Mouse (Mus musculus) midbrain, embryonic 14.5 days (tissue): ENCODE data around the gene Gnpnat1. TPM values are rescaled to one million over a fixed set of nuclear protein-coding genes. Genes with fewer than 3 reads are reported as not detected.
A peak's percentile ranks its signal among the peaks of the same experiment; 100 is the strongest.

Experiments used
- ATAC-seq: fragments of 200-750 bp; cut with Nextera tagmentation; 2 replicates; pipeline ENCODE4 v1.8.0; 2017; ENCODE audit warnings: moderate number of reproducible peaks, moderate library complexity; ENCODE audit not compliant: low FRiP score, low TSS enrichment
- DNase-seq: peaks from one replicate; pipeline ENCODE4 v3.0.0-alpha.2; 2015
- H3K27ac ChIP-seq: fragments of 300-500 bp; sonication (generic); replicated peaks from 2 replicates; pipeline ENCODE4 v1.5.1; 2014; ENCODE audit warnings: mild to moderate bottlenecking, low read depth, low read length, moderate library complexity
- H3K27me3 ChIP-seq: fragments of 300-500 bp; sonication (generic); 2 replicates; pipeline ENCODE4 v1.6.1; 2014; ENCODE audit warnings: low read length, control low read depth, mixed read lengths; ENCODE audit not compliant: control insufficient read depth, insufficient read depth
- H3K36me3 ChIP-seq: fragments of 300-500 bp; sonication (generic); 2 replicates; pipeline ENCODE4 v1.6.1; 2014; ENCODE audit warnings: low read length, control low read depth; ENCODE audit not compliant: control insufficient read depth, insufficient read depth
- H3K4me1 ChIP-seq: fragments of 300-500 bp; sonication (generic); 2 replicates; pipeline ENCODE4 v1.6.1; 2014; ENCODE audit warnings: mild to moderate bottlenecking, antibody characterized with exemption, low read length, control low read depth; ENCODE audit not compliant: control insufficient read depth, insufficient read depth
- H3K4me2 ChIP-seq: fragments of 300-500 bp; sonication (generic); 2 replicates; pipeline ENCODE4 v1.6.1; 2014; ENCODE audit warnings: mild to moderate bottlenecking, low read length, moderate library complexity
- H3K4me3 ChIP-seq: fragments of 300-500 bp; sonication (generic); replicated peaks from 2 replicates; pipeline ENCODE4 v1.5.1; 2014; ENCODE audit warnings: low read depth, low read length
- H3K9ac ChIP-seq: fragments of 300-500 bp; sonication (generic); replicated peaks from 2 replicates; pipeline ENCODE4 v1.6.1; 2014; ENCODE audit warnings: mild to moderate bottlenecking, low read length, moderate library complexity
- H3K9me3 ChIP-seq: fragments of 300-500 bp; sonication (generic); 2 replicates; pipeline ENCODE4 v1.6.1; 2016; ENCODE audit warnings: low read length, control low read depth, mixed read lengths; ENCODE audit not compliant: control insufficient read depth
- WGBS: fragments of 180-500 bp; shearing (Covaris S2); extraction: QIAGEN DNeasy Blood & Tissue Kit; methylation state at CpG from one replicate; pipeline ENCODE4 v1.1.7; 2014; 5-methylcytosine and 5-hydroxymethylcytosine counted together
- polyA plus RNA-seq: library from polyadenylated mRNA; unstranded; fragments of >200 nt; fragmentation: Nextera tagmentation; extraction: Ambion mirVana; gene quantifications from 2 replicates; pipeline ENCODE4 v1.2.1, GENCODE M21; 2014

Gnpnat1 gene
- polyA plus RNA-seq, 1 experiment from 2014 or later = 32.3 TPM

DNA sequence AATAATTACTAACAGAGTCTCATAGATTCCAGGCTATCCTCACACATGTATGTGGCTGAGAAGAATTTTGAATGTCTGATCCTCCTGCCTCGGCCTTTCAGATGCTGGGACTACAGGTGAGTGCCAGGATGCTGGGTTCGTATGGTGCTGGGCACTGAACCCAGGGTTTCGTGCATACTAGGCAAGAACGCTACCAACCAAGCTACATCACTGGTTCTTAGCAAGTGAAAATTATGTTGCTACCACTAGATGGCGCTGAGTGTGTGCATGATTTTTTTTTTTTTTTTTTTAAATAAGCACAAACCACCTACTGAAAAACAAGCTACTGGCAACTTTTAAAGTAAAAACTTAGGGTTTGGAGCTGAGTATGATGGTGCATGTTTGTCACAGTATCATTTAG is 18.5 kb upstream of the Gnpnat1 start:
- 5% methylated on average over 5 of the region's 5 CpGs for WGBS
- no peak overlapping the region for H3K4me2 ChIP-seq
- DNase-seq (peak; percentile 93), ATAC-seq (peak; percentile 60; the same call in 1 of the 2 replicates)
- H3K36me3 ChIP-seq = no peaks in the 10 kb centered on the region
- H3K9ac ChIP-seq = no peak overlapping the region
- H3K4me3 ChIP-seq = no peak overlapping the region
- H3K27me3 ChIP-seq = no peaks in the 10 kb centered on the region
- peaks cover 4% of the 10 kb centered on the region; the same call in 1 of the 2 replicates for H3K9me3 ChIP-seq
- no peak overlapping the region for H3K27ac ChIP-seq
- no peaks in the 10 kb centered on the region for H3K4me1 ChIP-seq

DNA sequence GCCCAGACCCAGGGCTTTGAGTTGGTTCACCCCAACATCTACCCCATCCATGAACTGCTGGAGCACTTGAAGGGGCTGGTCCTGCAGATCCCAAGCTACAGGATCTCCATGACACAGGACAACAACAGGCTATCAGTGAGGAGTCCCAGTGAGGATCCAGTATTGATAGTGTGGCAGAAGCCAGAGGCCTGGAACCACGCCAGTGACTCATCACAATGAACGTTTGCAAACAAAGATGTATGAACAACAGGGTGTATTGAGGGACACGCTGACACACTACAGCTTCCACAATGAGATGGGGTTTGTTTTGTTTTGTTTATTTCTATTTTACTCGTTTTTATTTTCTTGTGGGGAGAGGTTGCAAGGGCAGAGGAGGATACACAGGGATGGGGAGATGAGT is 17.7 kb upstream of the Gnpnat1 start:
- 70% methylated on average over 4 of the region's 4 CpGs for WGBS
- no peak overlapping the region for H3K27ac ChIP-seq
- DNase-seq (no peak), ATAC-seq (no peak)
- no peaks in the 10 kb centered on the region for H3K4me1 ChIP-seq
- H3K4me2 ChIP-seq = no peak overlapping the region
- no peak overlapping the region for H3K4me3 ChIP-seq
- no peaks in the 10 kb centered on the region for H3K27me3 ChIP-seq
- peaks cover 4% of the 10 kb centered on the region; the same call in 1 of the 2 replicates for H3K9me3 ChIP-seq
- H3K36me3 ChIP-seq = no peaks in the 10 kb centered on the region
- H3K9ac ChIP-seq = no peak overlapping the region

DNA sequence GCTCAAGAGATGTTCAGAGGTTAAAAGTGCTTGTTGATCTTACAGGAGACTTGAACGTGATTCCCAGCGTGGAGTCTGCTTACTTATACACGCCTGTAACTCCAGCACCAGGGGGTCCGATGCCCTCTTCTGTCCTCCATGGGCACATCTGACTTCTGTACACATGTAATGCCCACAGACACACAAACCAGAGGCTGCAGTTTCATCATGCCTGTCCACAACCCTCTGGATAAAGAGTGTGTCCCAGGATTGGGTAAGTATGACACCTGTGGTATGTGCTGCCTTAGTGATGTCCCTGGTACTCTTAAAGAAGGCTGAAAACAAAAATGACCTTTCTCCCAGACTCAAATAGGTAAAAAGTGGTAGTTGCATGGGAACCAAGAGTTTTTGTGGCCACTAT is 14.6 kb upstream of the Gnpnat1 start:
- H3K27me3 ChIP-seq = no peaks in the 10 kb centered on the region
- no peak overlapping the region for H3K4me2 ChIP-seq
- no peak overlapping the region for H3K9ac ChIP-seq
- ATAC-seq (no peak), DNase-seq (no peak)
- WGBS = 84% methylated on average over 4 of the region's 4 CpGs
- H3K4me1 ChIP-seq = no peaks in the 10 kb centered on the region
- no peak overlapping the region for H3K4me3 ChIP-seq
- no peak overlapping the region for H3K27ac ChIP-seq
- H3K9me3 ChIP-seq = no peaks in the 10 kb centered on the region
- H3K36me3 ChIP-seq = no peaks in the 10 kb centered on the region

DNA sequence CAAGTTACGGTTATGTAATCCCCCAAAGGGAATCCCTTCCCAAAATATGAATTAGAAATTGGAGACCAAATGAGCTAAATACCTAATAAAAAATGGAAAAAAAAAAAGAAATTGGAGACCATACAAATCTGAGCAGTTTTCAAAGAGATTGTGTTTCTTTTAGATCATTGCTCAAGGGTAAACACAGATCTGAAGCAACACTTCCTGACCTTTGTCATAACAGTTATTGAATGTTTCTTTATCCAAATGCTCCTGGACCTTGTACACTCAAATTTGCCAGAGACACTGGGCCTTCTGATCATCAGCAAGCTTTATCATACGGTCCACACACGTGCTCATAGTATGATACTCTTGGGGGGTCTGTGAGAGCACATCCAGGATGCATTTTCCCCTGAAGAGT is 13.8 kb upstream of the Gnpnat1 start:
- Histone ChIP-seq H3K4me3 (no peak overlapping the region), H3K36me3 (no peaks in the 10 kb centered on the region), H3K27me3 (no peaks in the 10 kb centered on the region), H3K9me3 (no peaks in the 10 kb centered on the region), H3K4me2 (no peak overlapping the region), H3K27ac (no peak overlapping the region), H3K4me1 (no peaks in the 10 kb centered on the region), H3K9ac (no peak overlapping the region)
- ATAC-seq = no peak
- WGBS = 85% methylated on average over 3 of the region's 3 CpGs
- no peak for DNase-seq

DNA sequence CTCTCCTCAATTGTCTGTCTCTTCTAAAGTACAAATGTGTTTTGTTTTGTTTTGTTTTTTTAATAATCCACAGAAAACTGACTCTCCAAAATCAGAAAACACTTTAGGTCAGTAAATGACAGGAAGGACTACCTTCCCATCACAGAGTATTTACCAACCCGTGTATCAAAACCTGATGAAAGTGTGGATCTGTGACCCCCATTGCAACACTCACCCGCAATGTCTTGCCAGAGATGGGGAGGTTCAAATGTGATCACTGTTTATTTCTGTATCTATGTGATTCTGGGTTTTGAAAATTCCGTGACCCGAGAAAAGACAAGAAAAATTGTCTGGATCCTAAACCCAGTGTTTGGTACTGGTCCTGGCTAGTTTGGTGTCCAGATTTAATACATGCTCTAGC is 11.6 kb upstream of the Gnpnat1 start:
- no peak for DNase-seq
- 88% methylated on average over 4 of the region's 4 CpGs for WGBS
- Histone ChIP-seq H3K36me3 (no peaks in the 10 kb centered on the region), H3K9me3 (no peaks in the 10 kb centered on the region), H3K4me2 (no peak overlapping the region), H3K27ac (no peak overlapping the region), H3K9ac (no peak overlapping the region), H3K4me3 (no peak overlapping the region), H3K4me1 (no peaks in the 10 kb centered on the region), H3K27me3 (no peaks in the 10 kb centered on the region)
- ATAC-seq = no peak

DNA sequence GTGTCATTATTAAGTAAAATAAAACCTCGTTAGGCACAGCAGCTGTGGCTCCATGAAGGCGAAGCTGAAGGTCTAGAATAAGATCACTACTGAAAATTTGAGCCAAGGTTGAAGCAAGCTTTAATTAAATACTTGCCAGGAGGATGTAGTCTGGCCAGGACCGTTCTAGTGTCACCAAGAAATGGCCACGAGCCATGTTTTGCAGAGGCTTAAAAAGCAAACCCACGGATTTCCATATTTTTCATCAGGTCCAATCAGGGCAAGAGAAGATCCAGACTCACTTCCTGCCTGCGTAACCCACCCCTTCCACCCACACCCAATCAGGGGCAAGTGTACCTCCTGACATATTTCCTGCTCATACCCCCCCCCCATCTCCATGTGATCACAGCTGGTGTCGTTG is 1.1 kb downstream of the Gnpnat1 start:
- H3K4me2 ChIP-seq = no peak overlapping the region
- H3K9me3 ChIP-seq = no peaks in the 10 kb centered on the region
- DNase-seq (no peak), ATAC-seq (no peak)
- WGBS = 88% methylated on average over 7 of the region's 7 CpGs
- no peaks in the 10 kb centered on the region for H3K4me1 ChIP-seq
- no peak overlapping the region for H3K27ac ChIP-seq
- no peaks in the 10 kb centered on the region for H3K27me3 ChIP-seq
- H3K36me3 ChIP-seq = no peaks in the 10 kb centered on the region
- H3K4me3 ChIP-seq = no peak overlapping the region
- H3K9ac ChIP-seq = no peak overlapping the region

DNA sequence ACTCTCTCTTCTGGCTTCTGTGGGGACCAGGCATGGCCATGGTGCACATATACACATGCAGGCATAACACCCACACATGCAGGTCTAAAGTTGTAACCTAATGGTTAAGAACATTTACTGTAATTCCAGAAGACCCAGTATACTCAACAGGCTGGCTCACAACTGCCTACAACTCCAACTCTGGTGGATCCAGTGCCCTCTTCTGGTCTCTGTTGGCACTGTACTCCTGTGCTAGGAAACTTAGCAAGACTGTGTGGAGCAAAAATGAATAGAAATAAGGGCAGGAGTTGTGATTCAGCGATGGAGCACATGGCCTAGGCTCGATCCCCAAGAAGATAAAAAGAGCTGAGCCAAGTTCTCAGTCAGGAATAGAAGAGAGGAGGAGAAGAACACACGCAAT is 4.9 kb downstream of the Gnpnat1 start:
- Histone ChIP-seq H3K9ac (no peak overlapping the region), H3K4me2 (no peak overlapping the region), H3K27me3 (no peaks in the 10 kb centered on the region), H3K4me1 (no peaks in the 10 kb centered on the region), H3K9me3 (no peaks in the 10 kb centered on the region), H3K4me3 (no peak overlapping the region), H3K27ac (no peak overlapping the region), H3K36me3 (no peaks in the 10 kb centered on the region)
- 83% methylated on average over 3 of the region's 3 CpGs for WGBS
- no peak for ATAC-seq
- no peak for DNase-seq

DNA sequence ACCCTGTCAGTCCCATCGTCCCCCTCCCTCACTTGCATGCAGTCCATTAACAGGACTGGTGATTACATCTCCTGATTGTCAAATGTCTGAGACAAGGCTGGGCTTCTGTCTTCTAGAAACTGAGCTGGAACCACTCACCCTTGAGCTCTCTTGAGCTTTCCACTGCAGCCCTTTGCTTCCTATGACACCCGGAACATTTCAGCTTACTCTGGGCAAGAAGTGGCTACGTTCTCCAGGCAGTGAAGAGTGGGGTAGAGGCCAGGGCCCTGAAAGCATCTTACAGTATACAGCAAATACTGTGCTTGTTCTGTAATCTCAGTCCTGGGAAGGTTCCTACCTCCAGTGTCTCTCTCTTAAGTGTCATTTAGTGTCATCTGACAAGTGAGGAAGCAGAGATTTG is 15.5 kb downstream of the Gnpnat1 start:
- H3K9me3 ChIP-seq = no peaks in the 10 kb centered on the region
- WGBS = 25% methylated on average over 3 of the region's 3 CpGs

DNA sequence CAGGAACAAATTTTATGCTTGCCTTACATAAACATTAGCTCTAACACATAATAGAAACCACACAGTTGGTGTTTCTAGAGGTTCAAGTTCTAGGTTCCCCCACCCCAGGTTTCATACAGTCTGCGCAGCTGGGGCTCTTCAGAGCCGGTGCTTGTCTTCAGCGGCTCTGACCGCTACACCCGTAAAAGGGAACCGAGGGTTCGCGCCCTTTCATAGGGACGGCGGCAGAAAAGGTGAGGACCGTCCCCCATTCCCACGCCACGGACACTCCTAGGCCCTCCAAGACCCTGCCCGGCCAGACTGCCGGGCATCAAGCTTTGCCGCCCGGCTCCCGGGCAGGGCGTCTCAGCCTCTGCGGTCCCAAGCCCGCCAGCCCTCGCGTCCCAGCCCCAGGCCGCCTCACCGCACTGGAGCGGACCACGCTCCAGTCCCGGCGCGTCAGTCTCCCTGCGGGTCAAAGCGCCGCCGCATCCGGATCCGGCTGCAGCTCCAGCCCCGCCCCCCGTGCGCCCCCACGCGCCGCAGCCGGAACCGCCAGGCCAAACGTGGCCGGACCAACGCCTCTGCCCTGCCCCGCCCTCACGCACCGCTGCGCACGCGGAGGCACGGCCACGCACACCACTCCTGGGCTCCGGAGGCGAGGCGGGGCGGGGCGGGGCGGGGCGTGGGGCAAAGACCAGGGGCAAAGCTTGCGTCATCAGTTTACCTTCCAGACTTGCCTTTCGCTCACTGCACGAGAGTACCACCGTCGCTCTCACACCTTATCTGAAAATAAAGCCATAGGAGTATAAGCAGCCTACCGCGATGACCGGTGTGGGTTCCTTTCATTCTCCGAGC is 16.1 kb downstream of the Gnpnat1 start:
- peak; percentile 96 for ATAC-seq
- WGBS = under 1% methylated on average over 71 of the region's 71 CpGs
- H3K4me1 ChIP-seq = peaks cover 7% of the 10 kb centered on the region

More for the DNA sequence above, 15.5 kb downstream of the Gnpnat1 start:
- Histone ChIP-seq H3K27me3 (no peaks in the 10 kb centered on the region), H3K4me1 (peaks cover 7% of the 10 kb centered on the region), H3K4me2 (peak overlapping the region; percentile 81), H3K27ac (peak overlapping the region; percentile 76), H3K36me3 (no peaks in the 10 kb centered on the region), H3K4me3 (peak overlapping the region; percentile 75), H3K9ac (peak overlapping the region; percentile 89)
- DNase-seq = no peak
- peak; percentile 48; the same call in 1 of the 2 replicates for ATAC-seq

More for the DNA sequence above, 16.1 kb downstream of the Gnpnat1 start:
- H3K9me3 ChIP-seq = no peaks in the 10 kb centered on the region
- H3K4me3 ChIP-seq = peak overlapping the region; percentile 75
- H3K27me3 ChIP-seq = no peaks in the 10 kb centered on the region
- H3K4me2 ChIP-seq = peak overlapping the region; percentile 81
- peaks cover under 1% of the 10 kb centered on the region; the same call in 1 of the 2 replicates for H3K36me3 ChIP-seq
- peak overlapping the region; percentile 89 for H3K9ac ChIP-seq
- H3K27ac ChIP-seq = peak overlapping the region; percentile 76
- DNase-seq = peak; percentile 91
